Mouse (Mus musculus) heart, embryonic 12.5 days (tissue): ENCODE measurements at regions not wholly inside any gene's neighbourhood (a gene's known extent, or its start where the extent isn't known, plus 50 kb on each side); places are given as distances from the start of the nearest gene placed in this dataset.

Experiments
- ATAC-seq: fragments of 200-750 bp; cut with Nextera tagmentation; 2 replicates; pipeline ENCODE4 v1.8.0; 2017; ENCODE audit warnings: moderate TSS enrichment, moderate library complexity; ENCODE audit not compliant: insufficient number of reproducible peaks, low FRiP score
- H3K27ac ChIP-seq: fragments of 300-500 bp; sonication (generic); 2 replicates; pipeline ENCODE4 v1.5.1; 2016; ENCODE audit warnings: mild to moderate bottlenecking, moderate library complexity; ENCODE audit not compliant: poor library complexity, severe bottlenecking
- H3K27me3 ChIP-seq: fragments of 300-500 bp; sonication (generic); replicated peaks from 2 replicates; pipeline ENCODE4 v1.6.1; 2016; ENCODE audit warnings: mild to moderate bottlenecking, moderate library complexity
- H3K36me3 ChIP-seq: fragments of 300-500 bp; sonication (generic); 2 replicates; pipeline ENCODE4 v1.6.1; 2016; ENCODE audit warnings: mild to moderate bottlenecking, moderate library complexity
- H3K4me1 ChIP-seq: fragments of 300-500 bp; sonication (generic); replicated peaks from 2 replicates; pipeline ENCODE4 v1.6.1; 2016; ENCODE audit warnings: mild to moderate bottlenecking
- H3K4me2 ChIP-seq: fragments of 300-500 bp; sonication (generic); 2 replicates; pipeline ENCODE4 v1.6.1; 2016; ENCODE audit warnings: mild to moderate bottlenecking, moderate library complexity
- H3K4me3 ChIP-seq: fragments of 300-500 bp; sonication (generic); 2 replicates; pipeline ENCODE4 v1.5.1; 2016; ENCODE audit warnings: mild to moderate bottlenecking
- H3K9ac ChIP-seq: fragments of 300-500 bp; sonication (generic); 2 replicates; pipeline ENCODE4 v1.6.1; 2016; ENCODE audit warnings: mild to moderate bottlenecking, moderate library complexity
- H3K9me3 ChIP-seq: fragments of 300-500 bp; sonication (generic); replicated peaks from 2 replicates; pipeline ENCODE4 v1.6.1; 2016; ENCODE audit warnings: mild to moderate bottlenecking, moderate library complexity
- WGBS: fragments of 180-500 bp; shearing (Covaris S2); methylation state at CpG from one replicate; pipeline ENCODE4 v1.1.7; 2016; 5-methylcytosine and 5-hydroxymethylcytosine counted together

- Histone ChIP-seq H3K27ac (no peak overlapping the region), H3K4me3 (no peak overlapping the region), H3K27me3 (no peaks in the 10 kb centered on the region), H3K36me3 (no peaks in the 10 kb centered on the region), H3K9me3 (no peaks in the 10 kb centered on the region), H3K9ac (no peak overlapping the region), H3K4me2 (no peak overlapping the region), H3K4me1 (peaks cover 7% of the 10 kb centered on the region)
- WGBS, result 48% methylated on average over 2 of the region's 2 CpGs
- ATAC-seq, result no peak
These were observed 60.2 kb upstream of the Cd34 start for GRCm38 (mm10) chr1:194878440-194878839.

- Histone ChIP-seq H3K27ac (0 out of 2 replicates have a peak overlapping the region, but pooled peaks have one; percentile 6), H3K4me3 (0 out of 2 replicates have a peak overlapping the region, but pooled peaks have one; percentile 10)
- 18% methylated on average over 22 of the region's 22 CpGs for WGBS
These were observed 59.0 kb upstream of the Cd34 start for GRCm38 (mm10) chr1:194879324-194880233.

GRCm38 (mm10) chr1:194881556-194882223 lies 56.9 kb upstream of the Cd34 start:
- no peaks in the 10 kb centered on the region for H3K9me3 ChIP-seq
- no peaks in the 10 kb centered on the region for H3K36me3 ChIP-seq
- H3K27ac ChIP-seq, result no peak overlapping the region
- no peak overlapping the region for H3K4me3 ChIP-seq
- no peaks in the 10 kb centered on the region for H3K27me3 ChIP-seq
- ATAC-seq, result no peak
- no peak overlapping the region for H3K4me2 ChIP-seq
- peaks cover 18% of the 10 kb centered on the region for H3K4me1 ChIP-seq
- no peak overlapping the region for H3K9ac ChIP-seq

More at GRCm38 (mm10) chr1:194879324-194880233, 59.0 kb upstream of the Cd34 start:
- H3K9me3 ChIP-seq, result no peaks in the 10 kb centered on the region
- H3K36me3 ChIP-seq, result no peaks in the 10 kb centered on the region
- no peaks in the 10 kb centered on the region for H3K27me3 ChIP-seq
- peak; percentile 83 for ATAC-seq
- H3K9ac ChIP-seq, result peak overlapping the region; percentile 65; the same call in 1 of the 2 replicates
- peak overlapping the region; percentile 55 for H3K4me2 ChIP-seq
- H3K4me1 ChIP-seq, result peaks cover 7% of the 10 kb centered on the region

- Histone ChIP-seq H3K4me1 (peaks cover 12% of the 10 kb centered on the region), H3K4me2 (no peak overlapping the region), H3K9ac (no peak overlapping the region), H3K9me3 (no peaks in the 10 kb centered on the region), H3K4me3 (no peak overlapping the region), H3K27ac (no peak overlapping the region), H3K36me3 (no peaks in the 10 kb centered on the region), H3K27me3 (no peaks in the 10 kb centered on the region)
- 64% methylated on average over 5 of the region's 5 CpGs for WGBS
- ATAC-seq, result no peak
These were observed 53.4 kb upstream of the Cd34 start for GRCm38 (mm10) chr1:194885071-194885686.

GRCm38 (mm10) chr1:194885687-194886077 lies 52.9 kb upstream of the Cd34 start:
- H3K4me2 ChIP-seq, result no peak overlapping the region
- no peaks in the 10 kb centered on the region for H3K36me3 ChIP-seq
- no peaks in the 10 kb centered on the region for H3K9me3 ChIP-seq
- no peaks in the 10 kb centered on the region for H3K27me3 ChIP-seq
- WGBS, result 61% methylated on average over 5 of the region's 5 CpGs
- H3K4me1 ChIP-seq, result peaks cover 12% of the 10 kb centered on the region
- peak; percentile 66; the same call in 1 of the 2 replicates for ATAC-seq
- H3K27ac ChIP-seq, result no peak overlapping the region
- H3K9ac ChIP-seq, result no peak overlapping the region
- H3K4me3 ChIP-seq, result no peak overlapping the region
